Mouse (Mus musculus) gastrocnemius, postnatal 14 days (tissue): ENCODE results near the gene Fam189a1. TPM values are rescaled to one million over a fixed set of nuclear protein-coding genes. Genes with fewer than 3 reads are reported as not detected.

Experiments used
- DNase-seq: peaks from one replicate; pipeline ENCODE4 v3.0.0; 2021; ENCODE audit warnings: mixed read lengths
- intact Hi-C: fragments of 180-260 bp; cut with DNase I; formaldehyde crosslinking; loops from one replicate; pipeline ENCODE4 v1.15.1; 2025; ENCODE audit warnings: low total_unique reads
- total RNA-seq, 2 experiments: library from RNA; stranded (reverse); gene quantifications; 2 replicates each; pipeline ENCODE4 v1.2.3; 2021

The Fam189a1 gene
- total RNA-seq, 2 experiments from 2014 or later, result 0.09 TPM; not detected in 1

- DNase-seq, result no peak
- intact Hi-C loops, result no loop called here
Observed at GRCm38 (mm10) chr7:64906955-64907354, 249.4 kb downstream of the Fam189a1 start.

- intact Hi-C loops, result no loop called here
- DNase-seq, result no peak
Observed at GRCm38 (mm10) chr7:64905506-64905905, 250.9 kb downstream of the Fam189a1 start.

- no peak for DNase-seq
- intact Hi-C loops, result no loop called here
Observed at GRCm38 (mm10) chr7:64900249-64900648, 256.1 kb downstream of the Fam189a1 start.

GRCm38 (mm10) chr7:64896587-64896986 is 259.8 kb downstream of the Fam189a1 start:
- intact Hi-C loops, result no loop called here
- no peak for DNase-seq

- intact Hi-C loops, result no loop called here
- DNase-seq, result no peak
Observed at GRCm38 (mm10) chr7:64895685-64896101, 260.7 kb downstream of the Fam189a1 start.

- intact Hi-C loops, result no loop called here
- DNase-seq, result peak; percentile 17
Observed at GRCm38 (mm10) chr7:64891139-64891538, 265.2 kb downstream of the Fam189a1 start.

- intact Hi-C loops, result no loop called here
- DNase-seq, result peak; percentile 41
Observed at GRCm38 (mm10) chr7:64889919-64890318, 266.5 kb downstream of the Fam189a1 start.

- DNase-seq, result no peak
- intact Hi-C loops, result no loop called here
Observed at GRCm38 (mm10) chr7:64884187-64884862, 272.0 kb downstream of the Fam189a1 start.

- DNase-seq, result no peak
- intact Hi-C loops, result no loop called here
Observed at GRCm38 (mm10) chr7:64882243-64882642, 274.1 kb downstream of the Fam189a1 start.

- intact Hi-C loops, result no loop called here
- DNase-seq, result no peak
Observed at GRCm38 (mm10) chr7:64881387-64881786, 275.0 kb downstream of the Fam189a1 start.

- DNase-seq, result no peak
- intact Hi-C loops, result no loop called here
Observed at GRCm38 (mm10) chr7:64880415-64880814, 276.0 kb downstream of the Fam189a1 start.

GRCm38 (mm10) chr7:64874941-64875340 is 281.4 kb downstream of the Fam189a1 start:
- no peak for DNase-seq
- intact Hi-C loops, result no loop called here

GRCm38 (mm10) chr7:64873266-64873665 is 283.1 kb downstream of the Fam189a1 start:
- DNase-seq, result no peak
- intact Hi-C loops, result no loop called here

- DNase-seq, result peak; percentile 95
- intact Hi-C loops, result no loop called here
Observed at GRCm38 (mm10) chr7:64872743-64873241, 283.6 kb downstream of the Fam189a1 start, which contains the start of gene Nsmce3. TSS of gene Nsmce3 (minus strand) at chr7:64872997.

GRCm38 (mm10) chr7:64871987-64872742 is 284.2 kb downstream of the Fam189a1 start:
- DNase-seq, result no peak
- intact Hi-C loops, result no loop called here

- DNase-seq, result no peak
- intact Hi-C loops, result no loop called here
Observed at GRCm38 (mm10) chr7:64869549-64870065, 286.8 kb downstream of the Fam189a1 start.

GRCm38 (mm10) chr7:64863538-64863937 is 292.8 kb downstream of the Fam189a1 start:
- intact Hi-C loops, result no loop called here
- no peak for DNase-seq

- intact Hi-C loops, result no loop called here
- no peak for DNase-seq
Observed at GRCm38 (mm10) chr7:64862978-64863377, 293.4 kb downstream of the Fam189a1 start.

GRCm38 (mm10) chr7:64856526-64857082 is 299.8 kb downstream of the Fam189a1 start:
- intact Hi-C loops, result no loop called here

GRCm38 (mm10) chr7:64855976-64856375 is 300.4 kb downstream of the Fam189a1 start:
- intact Hi-C loops, result no loop called here
- DNase-seq, result no peak

More at GRCm38 (mm10) chr7:64856526-64857082, 299.8 kb downstream of the Fam189a1 start:
- DNase-seq, result no peak
